Mouse (Mus musculus): ENCODE measurements around the gene Ndufa4.
"Not testable (repeated sequence)": the region's sequence is repeated elsewhere in the genome, so short reads cannot be mapped to it uniquely, and the experiment has no call there.

Ndufa4 gene

DNA sequence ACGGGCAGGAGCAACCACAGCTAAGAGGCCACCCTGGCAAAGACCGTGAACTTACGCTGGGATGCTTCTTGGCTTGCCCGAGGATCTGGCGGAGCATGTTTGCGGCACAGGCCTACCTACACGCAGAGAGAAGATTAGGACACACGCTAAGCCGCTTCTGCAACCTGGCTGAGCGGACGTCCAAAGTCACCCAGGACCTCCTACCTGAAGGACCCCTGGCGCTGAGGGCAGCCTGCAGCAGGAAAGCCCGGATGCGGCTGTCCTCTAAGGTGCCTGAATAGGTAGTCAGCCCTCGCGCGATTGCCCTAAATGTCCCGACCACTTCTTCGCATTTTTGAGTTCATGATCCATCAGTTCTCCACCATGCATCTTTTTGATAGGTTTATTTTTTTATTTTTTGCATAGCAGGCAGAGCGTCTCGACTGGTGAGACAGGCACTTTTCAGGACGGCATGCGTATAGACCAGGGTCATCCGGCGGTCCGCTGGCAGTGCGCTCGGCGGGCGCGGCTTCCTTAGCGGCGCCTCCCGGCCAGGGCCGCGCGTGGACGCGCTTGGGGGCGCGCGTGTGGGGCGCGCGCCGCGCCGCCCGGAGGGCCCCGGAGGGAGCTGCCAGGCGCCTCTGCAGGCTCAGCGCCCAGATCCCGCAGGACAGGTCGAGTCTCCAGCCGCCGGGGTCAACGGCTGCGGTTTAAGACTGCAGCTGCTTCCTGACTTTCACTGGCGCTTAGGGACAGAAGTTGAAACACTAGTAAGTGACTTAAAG, at the start of gene Ndufa4, which contains the start of gene Phf14:
Gene Ndufa4, minus strand, starts transcription at position 229 of the 764 bp plus-strand sequence.
Gene Phf14, plus strand, starts transcription at position 541 of the 764 bp plus-strand sequence.
- DNase-seq (ENCODE audit: low read depth, low spot score): peak; percentile 93

GRCm38 (mm10) chr6:11948100-11948499, 40.8 kb upstream of the Ndufa4 start:
- DNase-seq (ENCODE audit: low read depth, low spot score): no peak

- no peak for DNase-seq (ENCODE audit: low read depth, low spot score)
Measured at GRCm38 (mm10) chr6:11942089-11942488, 34.8 kb upstream of the Ndufa4 start.

- no peak for DNase-seq (ENCODE audit: low read depth, low spot score)
Measured at GRCm38 (mm10) chr6:11940895-11941294, 33.6 kb upstream of the Ndufa4 start.

DNA sequence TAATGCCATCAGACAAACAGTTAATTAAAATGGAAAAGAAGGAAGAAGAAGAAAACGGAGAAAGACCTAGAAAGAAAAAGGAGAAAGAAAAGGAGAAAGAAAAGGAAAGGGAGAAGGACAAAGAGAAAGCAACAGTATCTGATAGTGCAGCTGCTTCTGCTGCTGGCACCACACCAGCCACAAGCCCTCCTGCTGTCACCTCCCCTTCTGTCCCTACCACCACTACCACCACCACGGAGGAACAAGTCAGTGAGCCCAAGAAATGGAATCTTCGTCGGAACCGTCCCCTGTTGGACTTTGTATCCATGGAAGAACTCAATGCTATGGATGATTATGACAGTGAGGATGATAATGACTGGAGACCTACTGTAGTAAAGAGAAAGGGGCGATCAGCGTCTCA, 26.1 kb upstream of the Ndufa4 start:
- DNase-seq (ENCODE audit: low read depth, low spot score): no peak

DNA sequence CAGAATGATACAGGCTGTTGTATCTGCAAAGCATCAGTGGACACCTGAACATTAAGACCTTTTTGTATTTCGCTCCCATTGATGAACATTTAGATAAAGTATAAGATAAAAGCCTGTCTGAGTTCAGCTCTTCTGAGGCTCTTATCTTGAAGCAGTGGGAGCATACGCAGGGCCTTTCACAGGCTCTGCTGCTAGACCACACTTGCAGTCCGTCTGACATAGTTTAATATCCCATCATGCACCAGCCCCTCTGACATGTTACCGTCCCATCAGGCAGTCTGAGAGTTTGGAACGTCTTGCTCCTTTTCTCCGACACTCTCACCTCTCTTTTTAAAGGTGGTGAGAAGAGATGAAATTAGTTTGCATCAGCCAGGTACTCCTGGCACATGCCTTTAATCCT, 20.2 kb upstream of the Ndufa4 start:
- DNase-seq (ENCODE audit: low read depth, low spot score): no peak

- DNase-seq (ENCODE audit: low read depth, low spot score): peak; percentile 56
Measured at GRCm38 (mm10) chr6:11926082-11926595, 18.8 kb upstream of the Ndufa4 start.

GRCm38 (mm10) chr6:11925496-11926041, 18.3 kb upstream of the Ndufa4 start:
- peak; percentile 92 for DNase-seq (ENCODE audit: low read depth, low spot score)

- DNase-seq (ENCODE audit: low read depth, low spot score): peak; percentile 2
Measured at GRCm38 (mm10) chr6:11908170-11908569, 873 bp upstream of the Ndufa4 start.

- no peak for DNase-seq (ENCODE audit: low read depth, low spot score)
Measured at GRCm38 (mm10) chr6:11906890-11907268, 418 bp downstream of the Ndufa4 start.

- no peak for DNase-seq (ENCODE audit: low read depth, low spot score)
Measured at GRCm38 (mm10) chr6:11900809-11901310, 6.4 kb downstream of the Ndufa4 start.

- DNase-seq (ENCODE audit: low read depth, low spot score): not testable (repeated sequence)
Measured at GRCm38 (mm10) chr6:11875364-11875763, 31.9 kb downstream of the Ndufa4 start.
